Mouse (Mus musculus) heart, embryonic 14.5 days (tissue): ENCODE data around the gene Olfr164. TPM values are rescaled to one million over a fixed set of nuclear protein-coding genes. Genes with fewer than 3 reads are reported as not detected.

Experiments used
- ATAC-seq: fragments of 200-750 bp; cut with Nextera tagmentation; 2 replicates; pipeline ENCODE4 v1.8.0; 2017; ENCODE audit warnings: low read depth, moderate TSS enrichment; ENCODE audit not compliant: insufficient number of reproducible peaks, insufficient read depth, low FRiP score
- H3K27ac ChIP-seq, 2 experiments: fragments of 200-500 bp in 1 of 2; fragments of 300-500 bp in 1 of 2; sonication (generic) in 1 of 2; replicated peaks in 1 of 2; 2 replicates each; pipeline ENCODE4 v1.5.1; 2012 to 2014; ENCODE audit warnings: low read depth in 2 of 2, low read length in 2 of 2, control low read depth in 1 of 2, mild to moderate bottlenecking in 1 of 2, mixed read lengths in 1 of 2; ENCODE audit not compliant: control insufficient read depth in 1 of 2, insufficient read depth in 1 of 2
- H3K27me3 ChIP-seq: fragments of 300-500 bp; sonication (generic); 2 replicates; pipeline ENCODE4 v1.6.1; 2014; ENCODE audit warnings: mild to moderate bottlenecking, low read length, control low read depth; ENCODE audit not compliant: control insufficient read depth, insufficient read depth
- H3K36me3 ChIP-seq: fragments of 300-500 bp; sonication (generic); 2 replicates; pipeline ENCODE4 v1.6.1; 2014; ENCODE audit warnings: mild to moderate bottlenecking, control low read depth, low read length, mixed read lengths; ENCODE audit not compliant: control insufficient read depth, insufficient read depth
- H3K4me1 ChIP-seq, 2 experiments: fragments of 200-500 bp in 1 of 2; fragments of 300-500 bp in 1 of 2; sonication (generic) in 1 of 2; 2 replicates each; pipeline ENCODE4 v1.6.1; 2012 to 2014; ENCODE audit warnings: low read length in 2 of 2, control low read depth in 1 of 2, mixed read lengths in 1 of 2; ENCODE audit not compliant: control insufficient read depth in 2 of 2, insufficient read depth in 2 of 2
- H3K4me2 ChIP-seq: fragments of 300-500 bp; sonication (generic); 2 replicates; pipeline ENCODE4 v1.6.1; 2014; ENCODE audit warnings: mild to moderate bottlenecking, low read length
- H3K4me3 ChIP-seq, 2 experiments: fragments of 200-500 bp in 1 of 2; fragments of 300-500 bp in 1 of 2; sonication (generic) in 1 of 2; 2 replicates each; pipeline ENCODE4 v1.5.1; 2012 to 2014; ENCODE audit warnings: low read length in 2 of 2, mild to moderate bottlenecking in 2 of 2, control low read depth in 1 of 2, low read depth in 1 of 2, moderate library complexity in 1 of 2; ENCODE audit not compliant: control insufficient read depth in 1 of 2, insufficient read depth in 1 of 2
- H3K9ac ChIP-seq: fragments of 300-500 bp; sonication (generic); 2 replicates; pipeline ENCODE4 v1.6.1; 2014; ENCODE audit warnings: mild to moderate bottlenecking, low read length
- H3K9me3 ChIP-seq: fragments of 300-500 bp; sonication (generic); 2 replicates; pipeline ENCODE4 v1.6.1; 2016; ENCODE audit warnings: low read length, control low read depth; ENCODE audit not compliant: control insufficient read depth
- WGBS: fragments of 180-500 bp; shearing (Covaris S2); extraction: QIAGEN DNeasy Blood & Tissue Kit; methylation state at CpG from one replicate; pipeline ENCODE4 v1.1.7; 2014; 5-methylcytosine and 5-hydroxymethylcytosine counted together
- polyA plus RNA-seq: library from polyadenylated mRNA; unstranded; fragments of >200 nt; fragmentation: Nextera tagmentation; extraction: Ambion mirVana; gene quantifications from 2 replicates; pipeline ENCODE4 v1.2.1, GENCODE M21; 2014

Olfr164 gene
- polyA plus RNA-seq, result not detected in 2 replicates

GRCm38 (mm10) chr16:19313964-19314363 is at the start of gene Olfr164:
Olfr164 (minus strand) TSS chr16:19314064.
- Histone ChIP-seq H3K36me3 (no peaks in the 10 kb centered on the region), H3K9me3 (no peaks in the 10 kb centered on the region), H3K4me1 (no peaks in the 10 kb centered on the region), H3K27ac (no peak within 1 kb of the TSS), H3K4me3 (no peak within 1 kb of the TSS), H3K9ac (no peak within 1 kb of the TSS), H3K4me2 (no peak within 1 kb of the TSS), H3K27me3 (no peaks in the 10 kb centered on the region)
- 26% methylated on average over 1 of the region's 1 CpGs for WGBS
- ATAC-seq, result no peak

GRCm38 (mm10) chr16:19349111-19349510 is 35.2 kb upstream of the Olfr164 start:
- no peak for ATAC-seq
- Histone ChIP-seq H3K27me3 (no peaks in the 10 kb centered on the region), H3K4me1 (no peaks in the 10 kb centered on the region), H3K27ac (no peak overlapping the region), H3K9ac (no peak overlapping the region), H3K4me2 (no peak overlapping the region), H3K36me3 (no peaks in the 10 kb centered on the region), H3K4me3 (no peak overlapping the region), H3K9me3 (no peaks in the 10 kb centered on the region)
- WGBS, result 83% methylated on average over 6 of the region's 6 CpGs

GRCm38 (mm10) chr16:19263235-19263634 is 50.6 kb downstream of the Olfr164 start:
- no peak overlapping the region for H3K27ac ChIP-seq
- H3K4me1 ChIP-seq, result no peaks in the 10 kb centered on the region
- H3K9me3 ChIP-seq, result no peaks in the 10 kb centered on the region
- 23% methylated on average over 1 of the region's 1 CpGs for WGBS
- H3K4me2 ChIP-seq, result no peak overlapping the region
- no peaks in the 10 kb centered on the region for H3K36me3 ChIP-seq
- no peak overlapping the region for H3K4me3 ChIP-seq
- no peak overlapping the region for H3K9ac ChIP-seq
- ATAC-seq, result no peak
- H3K27me3 ChIP-seq, result no peaks in the 10 kb centered on the region

- H3K9ac ChIP-seq, result no peak overlapping the region
- no peak for ATAC-seq
- H3K9me3 ChIP-seq, result no peaks in the 10 kb centered on the region
- H3K36me3 ChIP-seq, result no peaks in the 10 kb centered on the region
- H3K4me1 ChIP-seq, result no peaks in the 10 kb centered on the region
- no peaks in the 10 kb centered on the region for H3K27me3 ChIP-seq
- H3K4me3 ChIP-seq, result no peak overlapping the region
- H3K4me2 ChIP-seq, result no peak overlapping the region
- H3K27ac ChIP-seq, result no peak overlapping the region
- WGBS, result 50% methylated on average over 1 of the region's 1 CpGs
Measured at GRCm38 (mm10) chr16:19260780-19261179, 53.1 kb downstream of the Olfr164 start.

- Histone ChIP-seq H3K27me3 (no peaks in the 10 kb centered on the region), H3K9me3 (peaks cover 11% of the 10 kb centered on the region), H3K27ac (no peak overlapping the region), H3K4me2 (no peak overlapping the region), H3K9ac (no peak overlapping the region), H3K4me1 (no peaks in the 10 kb centered on the region), H3K4me3 (no peak overlapping the region), H3K36me3 (no peaks in the 10 kb centered on the region)
- ATAC-seq, result no peak
- WGBS, result 67% methylated on average over 1 of the region's 1 CpGs
Measured at GRCm38 (mm10) chr16:19245835-19246234, 68.0 kb downstream of the Olfr164 start.

- Histone ChIP-seq H3K9ac (no peak overlapping the region), H3K9me3 (0 out of 2 replicates have a peak, but pooled peaks cover 2% of the 10 kb centered on the region), H3K4me3 (no peak overlapping the region), H3K36me3 (no peaks in the 10 kb centered on the region), H3K27me3 (no peaks in the 10 kb centered on the region), H3K4me2 (no peak overlapping the region), H3K4me1 (no peaks in the 10 kb centered on the region), H3K27ac (no peak overlapping the region)
- no peak for ATAC-seq
Measured at GRCm38 (mm10) chr16:19241539-19242025, 72.3 kb downstream of the Olfr164 start.

GRCm38 (mm10) chr16:19240792-19241538 is 72.9 kb downstream of the Olfr164 start:
- Histone ChIP-seq H3K27me3 (no peaks in the 10 kb centered on the region), H3K4me1 (no peaks in the 10 kb centered on the region), H3K4me3 (no peak overlapping the region), H3K36me3 (no peaks in the 10 kb centered on the region), H3K9me3 (0 out of 2 replicates have a peak, but pooled peaks cover 3% of the 10 kb centered on the region), H3K27ac (no peak overlapping the region), H3K4me2 (no peak overlapping the region), H3K9ac (no peak overlapping the region)
- 70% methylated on average over 6 of the region's 6 CpGs for WGBS
- ATAC-seq, result no peak

- H3K36me3 ChIP-seq, result no peaks in the 10 kb centered on the region
- WGBS, result 75% methylated on average over 4 of the region's 4 CpGs
- ATAC-seq, result no peak
- H3K9ac ChIP-seq, result no peak overlapping the region
- H3K4me1 ChIP-seq, result no peaks in the 10 kb centered on the region
- no peak overlapping the region for H3K4me2 ChIP-seq
- H3K9me3 ChIP-seq, result 0 out of 2 replicates have a peak, but pooled peaks cover 3% of the 10 kb centered on the region
- no peak overlapping the region for H3K4me3 ChIP-seq
- no peaks in the 10 kb centered on the region for H3K27me3 ChIP-seq
- H3K27ac ChIP-seq, result no peak overlapping the region
Measured at GRCm38 (mm10) chr16:19236719-19237118, 77.1 kb downstream of the Olfr164 start.
